ENCODE assay signal across 12 mouse cellular contexts in genomic region chr11:6561474-6561873, GRCm38 (mm10). TPM values are rescaled to one million over a fixed set of nuclear protein-coding genes. Genes with fewer than 3 reads are reported as not detected.
A peak's percentile ranks its signal among the peaks of the same experiment; 100 is the strongest.
DNase-seq lines count a peak whose midpoint lies in the region; ATAC-seq and TF ChIP-seq lines count a peak whose summit lies in the region.
"Had no signal": no experiment of that assay in that cellular context is flagged by ENCODE, and none has a peak within 500 bp of the region (broad histone marks: within the 10 kb centered on the region; RNA-seq: fewer than 3 reads in every experiment).

No protein-coding gene starts in this region.

- H3K9me3 ChIP-seq in kidney, embryonic 16.5 days (ENCODE audit: low read length), result no peaks in the 10 kb centered on the region
- no peaks in the 10 kb centered on the region for H3K9me3 ChIP-seq in liver, embryonic 15.5 days (replicated peaks)
- H3K9me3 ChIP-seq: midbrain, embryonic 12.5 days had no signal

- ATAC-seq in kidney, embryonic 16.5 days (ENCODE audit: low FRiP score, low TSS enrichment), result 0 out of 2 replicates have a peak, but pooled peaks have one; percentile 39
- no peak for ATAC-seq in liver, embryonic 15.5 days (ENCODE audit: insufficient read depth)

- TF ChIP-seq CTCF in bone marrow, adult 2 months (IDR thresholded peaks at IDR 0.05; ENCODE audit: control insufficient read depth, insufficient read depth, low read length), result no peak

- 78% methylated on average over 4 of the region's 4 CpGs for WGBS in kidney, embryonic 16.5 days
- WGBS in bone marrow, adult 2 months, result 3% methylated on average over 4 of the region's 4 CpGs
- 39% methylated on average over 4 of the region's 4 CpGs for WGBS in liver, embryonic 15.5 days (ENCODE audit: insufficient replicate concordance)

- no peak overlapping the region for H3K9ac ChIP-seq in kidney, embryonic 16.5 days (replicated peaks; ENCODE audit: low read length)
- H3K9ac ChIP-seq in liver, embryonic 15.5 days, result no peak overlapping the region
- H3K9ac ChIP-seq: midbrain, embryonic 12.5 days had no signal

- no peak overlapping the region for H3K4me2 ChIP-seq in kidney, embryonic 16.5 days (replicated peaks; ENCODE audit: low read depth, low read length)
- H3K4me2 ChIP-seq in liver, embryonic 15.5 days, result peak overlapping the region; percentile 25
- H3K4me2 ChIP-seq: midbrain, embryonic 12.5 days had no signal

- peak overlapping the region; percentile 61; the same call in 1 of the 2 replicates for H3K27ac ChIP-seq in kidney, embryonic 16.5 days (ENCODE audit: low read length)
- H3K27ac ChIP-seq in bone marrow, adult 2 months (ENCODE audit: control insufficient read depth, insufficient read depth, low read depth, low read length, poor library complexity), result peak overlapping the region; percentile 92
- peak overlapping the region; percentile 46 for H3K27ac ChIP-seq in liver, embryonic 15.5 days (replicated peaks)
- H3K27ac ChIP-seq: left cerebral cortex, adult 2 months; midbrain, embryonic 12.5 days had no signal

- DNase-seq in kidney, postnatal 14 days, result no peak
- DNase-seq in B cell, adult 2 months, result peak; percentile 20 to 31
- no peak for DNase-seq in cerebellum, postnatal 10 days
- DNase-seq in left cerebral cortex, postnatal 25 days (ENCODE audit: low spot score in 2 of 2), result no peak
- DNase-seq in gastrocnemius, adult 18-20 months (ENCODE audit: low spot score), result no peak
- DNase-seq: lung, adult 18-20 months had no signal

- no peaks in the 10 kb centered on the region for H3K27me3 ChIP-seq in kidney, embryonic 16.5 days (ENCODE audit: insufficient read depth, low read length)
- H3K27me3 ChIP-seq in liver, embryonic 15.5 days, result no peaks in the 10 kb centered on the region
- H3K27me3 ChIP-seq: midbrain, embryonic 12.5 days had no signal

- peaks cover 16% of the 10 kb centered on the region; the same call in 1 of the 2 replicates for H3K36me3 ChIP-seq in kidney, embryonic 16.5 days (ENCODE audit: insufficient read depth, low read length)
- peaks cover 24% of the 10 kb centered on the region for H3K36me3 ChIP-seq in liver, embryonic 15.5 days (replicated peaks)

- H3K4me1 ChIP-seq in kidney, embryonic 16.5 days (ENCODE audit: insufficient read depth, low read length), result peaks cover 4% of the 10 kb centered on the region; the same call in 1 of the 2 replicates
- peaks cover 12% of the 10 kb centered on the region for H3K4me1 ChIP-seq in bone marrow, adult 2 months (ENCODE audit: control insufficient read depth, insufficient read depth, low read length)
- peaks cover 52% of the 10 kb centered on the region for H3K4me1 ChIP-seq in liver, embryonic 15.5 days (replicated peaks)
- H3K4me1 ChIP-seq: midbrain, embryonic 12.5 days had no signal

- intact Hi-C loops in left cerebral cortex, postnatal 25 days (cut with DNase I), result no loop called here

- H3K4me3 ChIP-seq in kidney, embryonic 16.5 days (ENCODE audit: low read length), result no peak overlapping the region
- H3K4me3 ChIP-seq in bone marrow, adult 2 months (replicated peaks; ENCODE audit: control insufficient read depth, low read depth, low read length), result peak overlapping the region; percentile 88
- H3K4me3 ChIP-seq in liver, embryonic 15.5 days (replicated peaks), result peak overlapping the region; percentile 30
- H3K4me3 ChIP-seq: left cerebral cortex, adult 2 months; midbrain, embryonic 12.5 days had no signal

- no peak for TF ChIP-seq POLR2A in bone marrow, adult 2 months (IDR thresholded peaks at IDR 0.05; ENCODE audit: borderline replicate concordance, control insufficient read depth, low read depth, low read length)

RNA-seq across cellular contexts. Expression of gene Ccm2, which starts 14.8 kb away (rescaled TPM):
- 90.5 and 93.3 TPM in 2 replicates for polyA plus RNA-seq in kidney, embryonic 16.5 days (2015; fragmentation: Nextera tagmentation; extraction: Ambion mirVana)
- polyA plus RNA-seq in bone marrow, adult 2 months (2011; ENCODE audit: insufficient read depth, insufficient read length, low replicate concordance, missing spikeins), result 37.1 and 52.3 TPM in 2 replicates
- polyA plus RNA-seq in liver, embryonic 15.5 days (2015; fragmentation: Nextera tagmentation; extraction: Ambion mirVana), result 40.1 and 43.9 TPM in 2 replicates
- total RNA-seq in left cerebral cortex, postnatal 25 days (2021), result 10 to 100 TPM; 57.6 to 63.5 TPM
- total RNA-seq in gastrocnemius, adult 18-20 months (2021), result 10 to 100 TPM; 21.9 to 26.8 TPM

RNA-seq across cellular contexts. Expression of gene Myo1g, which starts 40.7 kb away (rescaled TPM):
- 1.0 and 1.2 TPM in 2 replicates for polyA plus RNA-seq in kidney, embryonic 16.5 days (2015; fragmentation: Nextera tagmentation; extraction: Ambion mirVana)
- 37.2 and 95.8 TPM in 2 replicates for polyA plus RNA-seq in bone marrow, adult 2 months (2011; ENCODE audit: insufficient read depth, insufficient read length, low replicate concordance, missing spikeins)
- polyA plus RNA-seq in liver, embryonic 15.5 days (2015; fragmentation: Nextera tagmentation; extraction: Ambion mirVana), result 9.4 and 9.6 TPM in 2 replicates
- 1 to 10 TPM in 1 of 2 experiments, under 1 TPM in 1; 0.32 to 1.3 TPM for total RNA-seq in left cerebral cortex, postnatal 25 days (2021)
- under 1 TPM; 0.45 to 0.80 TPM for total RNA-seq in gastrocnemius, adult 18-20 months (2021)

RNA-seq across cellular contexts. Expression of gene Nacad, which starts 44.4 kb away (rescaled TPM):
- 1.9 and 2.0 TPM in 2 replicates for polyA plus RNA-seq in kidney, embryonic 16.5 days (2015; fragmentation: Nextera tagmentation; extraction: Ambion mirVana)
- polyA plus RNA-seq in bone marrow, adult 2 months (2011; ENCODE audit: insufficient read depth, insufficient read length, low replicate concordance, missing spikeins), result 6.5 TPM in 1 of 2 replicates, not detected in the other
- 5.2 and 5.3 TPM in 2 replicates for polyA plus RNA-seq in liver, embryonic 15.5 days (2015; fragmentation: Nextera tagmentation; extraction: Ambion mirVana)
- total RNA-seq in left cerebral cortex, postnatal 25 days (2021), result 10 to 100 TPM; 42.4 to 46.6 TPM
- under 1 TPM; 0.74 to 0.87 TPM for total RNA-seq in gastrocnemius, adult 18-20 months (2021)
- polyA plus RNA-seq: inflammation-experienced regulatory T-cells, adult 6 months had no signal

Comparison
In these comparisons a context has a peak if more than half of its experiments do, and no peak if none do; other contexts are left out.
1. DNase-seq: peak in B cell, adult 2 months (2 of 2); none in kidney, postnatal 14 days (single experiment), cerebellum, postnatal 10 days (0 of 2), left cerebral cortex, postnatal 25 days (0 of 2) and gastrocnemius, adult 18-20 months (single experiment).
2. Peak in every context shown above with its lines, with median percentiles within 50 percentile points of each other: H3K27ac ChIP-seq.